Mouse (Mus musculus) heart, embryonic 14.5 days (tissue): ENCODE measurements at regions not wholly inside any gene's neighbourhood (a gene's known extent, or its start where the extent isn't known, plus 50 kb on each side); places are given as distances from the start of the nearest gene placed in this dataset.

ENCODE experiments used
- ATAC-seq: fragments of 200-750 bp; cut with Nextera tagmentation; 2 replicates; pipeline ENCODE4 v1.8.0; 2017; ENCODE audit warnings: low read depth, moderate TSS enrichment; ENCODE audit not compliant: insufficient number of reproducible peaks, insufficient read depth, low FRiP score
- H3K27ac ChIP-seq, 2 experiments: fragments of 200-500 bp in 1 of 2; fragments of 300-500 bp in 1 of 2; sonication (generic) in 1 of 2; replicated peaks in 1 of 2; 2 replicates each; pipeline ENCODE4 v1.5.1; 2012 to 2014; ENCODE audit warnings: low read depth in 2 of 2, low read length in 2 of 2, control low read depth in 1 of 2, mild to moderate bottlenecking in 1 of 2, mixed read lengths in 1 of 2; ENCODE audit not compliant: control insufficient read depth in 1 of 2, insufficient read depth in 1 of 2
- H3K27me3 ChIP-seq: fragments of 300-500 bp; sonication (generic); 2 replicates; pipeline ENCODE4 v1.6.1; 2014; ENCODE audit warnings: mild to moderate bottlenecking, low read length, control low read depth; ENCODE audit not compliant: control insufficient read depth, insufficient read depth
- H3K36me3 ChIP-seq: fragments of 300-500 bp; sonication (generic); 2 replicates; pipeline ENCODE4 v1.6.1; 2014; ENCODE audit warnings: mild to moderate bottlenecking, control low read depth, low read length, mixed read lengths; ENCODE audit not compliant: control insufficient read depth, insufficient read depth
- H3K4me1 ChIP-seq, 2 experiments: fragments of 200-500 bp in 1 of 2; fragments of 300-500 bp in 1 of 2; sonication (generic) in 1 of 2; 2 replicates each; pipeline ENCODE4 v1.6.1; 2012 to 2014; ENCODE audit warnings: low read length in 2 of 2, control low read depth in 1 of 2, mixed read lengths in 1 of 2; ENCODE audit not compliant: control insufficient read depth in 2 of 2, insufficient read depth in 2 of 2
- H3K4me2 ChIP-seq: fragments of 300-500 bp; sonication (generic); 2 replicates; pipeline ENCODE4 v1.6.1; 2014; ENCODE audit warnings: mild to moderate bottlenecking, low read length
- H3K4me3 ChIP-seq, 2 experiments: fragments of 200-500 bp in 1 of 2; fragments of 300-500 bp in 1 of 2; sonication (generic) in 1 of 2; 2 replicates each; pipeline ENCODE4 v1.5.1; 2012 to 2014; ENCODE audit warnings: low read length in 2 of 2, mild to moderate bottlenecking in 2 of 2, control low read depth in 1 of 2, low read depth in 1 of 2, moderate library complexity in 1 of 2; ENCODE audit not compliant: control insufficient read depth in 1 of 2, insufficient read depth in 1 of 2
- H3K9ac ChIP-seq: fragments of 300-500 bp; sonication (generic); 2 replicates; pipeline ENCODE4 v1.6.1; 2014; ENCODE audit warnings: mild to moderate bottlenecking, low read length
- H3K9me3 ChIP-seq: fragments of 300-500 bp; sonication (generic); 2 replicates; pipeline ENCODE4 v1.6.1; 2016; ENCODE audit warnings: low read length, control low read depth; ENCODE audit not compliant: control insufficient read depth
- WGBS: fragments of 180-500 bp; shearing (Covaris S2); extraction: QIAGEN DNeasy Blood & Tissue Kit; methylation state at CpG from one replicate; pipeline ENCODE4 v1.1.7; 2014; 5-methylcytosine and 5-hydroxymethylcytosine counted together

DNA sequence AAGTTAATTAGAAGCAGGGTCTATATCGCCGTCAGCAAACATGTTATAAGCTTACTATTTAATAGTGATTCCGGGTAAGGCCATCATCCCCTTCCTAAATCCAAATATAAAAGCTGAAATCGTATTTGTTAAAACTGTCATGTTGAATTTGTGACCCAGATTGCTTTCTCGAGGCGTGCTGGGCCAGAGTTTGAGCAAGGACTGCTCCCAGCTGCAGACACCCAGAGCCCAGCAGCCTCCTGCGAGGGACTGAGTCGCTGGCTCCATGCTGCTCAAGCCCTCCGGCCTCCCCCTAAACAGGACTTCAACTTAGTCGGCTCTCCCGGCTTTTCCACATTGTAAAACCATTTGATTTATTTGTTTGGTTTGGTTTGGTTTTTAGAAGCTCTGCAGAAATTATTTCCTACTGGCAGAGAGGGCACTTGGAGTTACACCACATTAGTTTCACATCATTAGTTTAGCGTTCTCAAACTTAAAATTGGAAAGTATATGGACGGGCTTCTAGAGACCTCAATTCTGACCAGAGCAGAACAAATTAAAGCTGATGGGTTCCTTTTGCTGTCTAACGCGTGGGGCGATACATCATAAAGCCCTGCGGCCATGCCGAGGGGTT lies 126.4 kb upstream of the Pitx1 start:
- Histone ChIP-seq H3K36me3 (no peaks in the 10 kb centered on the region), H3K4me1 (peaks cover 5 to 6% of the 10 kb centered on the region in 2 experiments; a peak in 3 of 4 replicates), H3K27me3 (peaks cover 48% of the 10 kb centered on the region), H3K9ac (no peak overlapping the region), H3K27ac (no peak overlapping the region), H3K9me3 (no peaks in the 10 kb centered on the region), H3K4me2 (no peak overlapping the region), H3K4me3 (no peak overlapping the region)
- WGBS: 43% methylated on average over 18 of the region's 18 CpGs
- no peak for ATAC-seq

DNA sequence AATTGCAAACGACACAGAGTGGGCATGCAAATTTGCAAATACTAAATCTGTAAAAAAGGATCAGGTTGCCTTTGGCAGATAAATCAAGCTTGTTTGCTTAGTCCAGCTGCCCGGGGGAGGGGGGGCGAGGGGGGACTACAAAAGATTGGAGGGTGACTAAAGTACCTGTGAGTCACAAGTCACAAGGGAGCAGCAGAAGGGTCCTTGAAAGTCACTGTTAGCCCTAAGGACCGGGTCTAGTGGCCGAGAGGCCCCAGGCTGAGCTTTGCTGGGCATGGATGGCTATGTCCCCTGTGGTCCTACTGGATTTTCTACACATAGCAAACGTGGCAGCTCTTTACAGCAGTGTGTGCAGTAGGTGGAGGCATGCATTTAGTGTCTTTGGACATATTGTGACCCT lies 118.4 kb upstream of the Pitx1 start:
- H3K4me3 ChIP-seq: no peak overlapping the region
- no peaks in the 10 kb centered on the region for H3K36me3 ChIP-seq
- no peak overlapping the region for H3K9ac ChIP-seq
- H3K9me3 ChIP-seq: no peaks in the 10 kb centered on the region
- 64% methylated on average over 6 of the region's 6 CpGs for WGBS
- peaks cover 6% of the 10 kb centered on the region for H3K27me3 ChIP-seq
- H3K27ac ChIP-seq: no peak overlapping the region
- no peaks in the 10 kb centered on the region for H3K4me1 ChIP-seq
- ATAC-seq: no peak
- H3K4me2 ChIP-seq: no peak overlapping the region

DNA sequence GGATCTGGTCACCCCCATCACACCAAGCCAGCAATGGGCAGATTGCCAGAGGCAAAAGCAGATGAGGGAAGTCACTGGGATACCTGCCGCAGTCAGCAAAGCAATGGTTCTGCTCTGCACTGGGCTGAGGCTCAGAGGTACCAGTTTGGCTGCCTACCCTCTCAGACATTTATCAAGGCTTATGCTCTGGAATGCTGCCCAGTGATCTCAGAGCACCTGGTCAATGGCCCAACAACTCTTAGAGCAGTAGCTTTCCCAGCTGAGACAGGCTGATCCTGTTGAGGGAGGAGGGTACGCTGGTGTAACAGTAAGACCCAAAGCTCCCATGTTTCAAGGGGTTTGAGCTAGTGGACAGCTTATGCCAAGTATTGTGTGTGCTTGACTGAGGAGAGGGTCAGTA lies 117.4 kb upstream of the Pitx1 start:
- no peak for ATAC-seq
- Histone ChIP-seq H3K27me3 (peaks cover 6% of the 10 kb centered on the region), H3K9me3 (no peaks in the 10 kb centered on the region), H3K4me1 (no peaks in the 10 kb centered on the region), H3K4me2 (no peak overlapping the region), H3K9ac (no peak overlapping the region), H3K27ac (no peak overlapping the region), H3K36me3 (no peaks in the 10 kb centered on the region), H3K4me3 (no peak overlapping the region)
- whole genome bisulfite sequencing: 93% methylated on average over 2 of the region's 2 CpGs

DNA sequence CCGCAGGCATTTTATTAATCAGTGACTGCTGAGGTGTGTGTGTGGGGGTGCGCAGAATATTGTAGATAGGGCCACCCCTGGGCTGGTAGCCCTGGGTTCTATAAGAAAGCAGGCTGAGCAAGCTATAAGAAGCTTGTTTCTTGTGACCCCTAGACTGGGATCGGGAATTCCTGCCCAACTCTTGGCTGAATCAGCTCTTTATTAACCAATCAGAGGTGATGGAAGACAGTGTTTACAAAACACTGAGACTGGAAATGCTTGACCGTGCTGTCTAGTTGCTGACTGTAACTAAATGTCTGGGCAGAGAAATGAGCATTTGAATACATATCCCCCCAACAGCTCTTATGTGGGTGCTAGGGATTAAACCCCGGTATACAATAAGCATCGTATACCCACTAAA lies 114.8 kb upstream of the Pitx1 start:
- Histone ChIP-seq H3K27ac (no peak overlapping the region), H3K4me3 (no peak overlapping the region), H3K9me3 (no peaks in the 10 kb centered on the region), H3K4me2 (no peak overlapping the region), H3K36me3 (no peaks in the 10 kb centered on the region), H3K27me3 (no peaks in the 10 kb centered on the region), H3K4me1 (no peaks in the 10 kb centered on the region), H3K9ac (no peak overlapping the region)
- no peak for ATAC-seq
- 83% methylated on average over 6 of the region's 6 CpGs for WGBS

DNA sequence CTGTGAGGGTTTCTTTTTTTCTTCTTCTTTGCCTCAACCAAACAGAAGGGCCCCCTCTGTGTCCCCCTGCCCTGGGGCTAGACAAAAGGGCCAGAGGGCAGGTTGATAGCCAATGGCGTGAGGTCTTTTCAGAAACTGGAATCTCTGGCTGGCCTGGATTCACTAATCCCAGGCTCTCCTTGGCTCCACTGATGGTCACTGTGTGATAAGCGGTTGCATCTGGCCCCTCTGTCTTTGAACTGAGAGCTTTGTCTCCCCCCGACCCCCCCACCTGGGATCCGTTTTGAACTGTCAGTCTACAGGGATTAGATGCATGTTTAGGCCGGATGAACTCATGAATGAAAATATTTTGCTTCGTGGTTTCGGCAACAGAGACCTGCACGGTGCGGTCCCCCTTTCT lies 112.6 kb upstream of the Pitx1 start:
- no peaks in the 10 kb centered on the region for H3K36me3 ChIP-seq
- 70% methylated on average over 9 of the region's 9 CpGs for WGBS
- no peak overlapping the region for H3K4me2 ChIP-seq
- H3K4me1 ChIP-seq: no peaks in the 10 kb centered on the region
- H3K9ac ChIP-seq: no peak overlapping the region
- H3K9me3 ChIP-seq: no peaks in the 10 kb centered on the region
- ATAC-seq: no peak
- H3K27ac ChIP-seq: no peak overlapping the region
- H3K27me3 ChIP-seq: no peaks in the 10 kb centered on the region
- no peak overlapping the region for H3K4me3 ChIP-seq

DNA sequence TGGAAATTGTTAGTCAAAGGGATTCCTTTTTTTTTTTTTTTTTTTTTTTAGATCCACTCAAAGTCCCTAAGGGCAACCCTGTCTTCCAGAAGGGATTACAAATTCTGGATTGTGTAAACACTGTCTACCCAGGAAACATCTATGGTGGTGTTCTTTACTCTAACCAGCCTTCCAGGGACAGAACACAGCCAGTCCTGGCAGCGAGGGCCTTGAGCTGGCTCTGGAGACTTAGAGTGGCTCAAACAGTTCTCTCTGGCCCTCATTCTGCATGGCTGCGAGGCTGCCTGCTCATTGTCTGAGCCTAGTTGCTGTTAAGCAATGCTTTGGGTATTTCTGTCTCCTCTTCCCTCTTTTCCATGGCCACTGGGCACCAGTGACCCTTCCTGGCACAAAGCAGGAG lies 112.2 kb upstream of the Pitx1 start:
- no peaks in the 10 kb centered on the region for H3K36me3 ChIP-seq
- H3K4me1 ChIP-seq: no peaks in the 10 kb centered on the region
- no peak for ATAC-seq
- no peak overlapping the region for H3K9ac ChIP-seq
- 77% methylated on average over 2 of the region's 2 CpGs for WGBS
- no peaks in the 10 kb centered on the region for H3K27me3 ChIP-seq
- no peak overlapping the region for H3K4me3 ChIP-seq
- no peaks in the 10 kb centered on the region for H3K9me3 ChIP-seq
- H3K4me2 ChIP-seq: no peak overlapping the region
- H3K27ac ChIP-seq: no peak overlapping the region

DNA sequence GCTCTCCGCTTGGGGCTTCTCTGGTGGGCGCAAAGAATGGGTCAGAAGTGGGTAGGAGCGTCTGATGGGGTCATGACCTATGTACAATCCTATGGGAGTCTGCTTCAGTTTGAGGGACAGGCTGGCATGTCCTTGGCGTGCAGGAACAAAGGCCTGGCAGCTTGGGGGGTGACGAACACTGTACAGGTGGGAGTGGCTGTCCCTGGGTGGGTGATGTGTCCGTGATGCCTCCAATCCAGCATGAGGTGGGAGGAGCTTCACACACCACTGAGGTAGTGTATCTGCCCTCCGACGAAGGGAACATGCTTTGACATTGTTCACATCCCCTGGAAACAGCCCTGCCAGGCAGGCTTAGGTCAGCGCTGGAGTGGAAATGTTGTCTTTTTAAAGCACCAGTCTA lies 101.4 kb upstream of the Pitx1 start:
- Histone ChIP-seq H3K4me1 (no peaks in the 10 kb centered on the region), H3K4me3 (no peak overlapping the region), H3K9ac (no peak overlapping the region), H3K9me3 (0 out of 2 replicates have a peak, but pooled peaks cover 3% of the 10 kb centered on the region), H3K27ac (no peak overlapping the region), H3K27me3 (no peaks in the 10 kb centered on the region; the same call in 1 of the 2 replicates), H3K4me2 (no peak overlapping the region), H3K36me3 (no peaks in the 10 kb centered on the region)
- WGBS: 83% methylated on average over 9 of the region's 9 CpGs
- ATAC-seq: no peak

DNA sequence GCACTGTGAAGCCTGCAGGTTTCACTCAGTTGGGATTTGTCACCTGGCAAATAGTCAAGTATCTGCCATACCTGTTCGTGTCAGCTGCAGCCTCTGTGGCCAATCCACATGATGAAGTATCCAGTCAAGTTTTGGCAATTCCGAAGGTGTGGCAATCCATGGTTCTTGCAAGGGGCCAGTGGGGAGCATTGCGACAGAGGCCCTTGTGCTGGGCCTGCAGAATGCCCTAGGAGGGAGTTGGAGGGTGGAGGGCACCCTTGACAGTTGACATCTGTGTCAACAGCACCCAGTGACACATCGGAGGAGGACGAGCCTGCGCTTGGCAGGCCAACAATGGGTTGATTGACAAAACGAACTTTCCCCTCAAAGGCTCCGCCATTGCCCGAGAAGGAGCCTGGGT lies 101.0 kb upstream of the Pitx1 start:
- Histone ChIP-seq H3K9ac (no peak overlapping the region), H3K4me3 (no peak overlapping the region), H3K36me3 (no peaks in the 10 kb centered on the region), H3K4me2 (no peak overlapping the region), H3K4me1 (no peaks in the 10 kb centered on the region), H3K27ac (no peak overlapping the region), H3K27me3 (no peaks in the 10 kb centered on the region; the same call in 1 of the 2 replicates), H3K9me3 (0 out of 2 replicates have a peak, but pooled peaks cover 3% of the 10 kb centered on the region)
- WGBS: 82% methylated on average over 9 of the region's 9 CpGs
- ATAC-seq: no peak
